Mouse (Mus musculus): ENCODE measurements around the gene Plekha5.
"Not testable (repeated sequence)": the region's sequence is repeated elsewhere in the genome, so short reads cannot be mapped to it uniquely, and the experiment has no call there.

Gene Plekha5

GRCm38 (mm10) chr6:140533606-140534005, 109.8 kb downstream of the Plekha5 start:
- DNase-seq = no peak

GRCm38 (mm10) chr6:140535504-140535903, 111.7 kb downstream of the Plekha5 start:
- DNase-seq = no peak

GRCm38 (mm10) chr6:140541919-140542318, 118.1 kb downstream of the Plekha5 start:
- DNase-seq = no peak

GRCm38 (mm10) chr6:140543005-140543794, 119.3 kb downstream of the Plekha5 start:
- no peak for DNase-seq

- DNase-seq = no peak
Observed at GRCm38 (mm10) chr6:140546095-140546494, 122.2 kb downstream of the Plekha5 start.

- no peak for DNase-seq
Observed at GRCm38 (mm10) chr6:140546648-140547201, 122.9 kb downstream of the Plekha5 start.

- no peak for DNase-seq
Observed at GRCm38 (mm10) chr6:140547203-140547944, 123.5 kb downstream of the Plekha5 start.

- no peak for DNase-seq
Observed at GRCm38 (mm10) chr6:140548082-140548769, 124.4 kb downstream of the Plekha5 start.

- peak; percentile 32 to 42 for DNase-seq
Observed at GRCm38 (mm10) chr6:140550741-140551140, 126.9 kb downstream of the Plekha5 start.

GRCm38 (mm10) chr6:140554261-140554660, 130.4 kb downstream of the Plekha5 start:
- peak; percentile 29 to 40 for DNase-seq

- no peak for DNase-seq
Observed at GRCm38 (mm10) chr6:140559411-140559810, 135.6 kb downstream of the Plekha5 start.

- no peak for DNase-seq
Observed at GRCm38 (mm10) chr6:140561151-140561916, 137.5 kb downstream of the Plekha5 start.

GRCm38 (mm10) chr6:140561917-140562590, 138.2 kb downstream of the Plekha5 start:
- no peak for DNase-seq

- no peak for DNase-seq
Observed at GRCm38 (mm10) chr6:140567199-140567598, 143.3 kb downstream of the Plekha5 start.

GRCm38 (mm10) chr6:140567897-140568296, 144.0 kb downstream of the Plekha5 start:
- DNase-seq = no peak

GRCm38 (mm10) chr6:140570152-140570551, 146.3 kb downstream of the Plekha5 start:
- DNase-seq = peak; percentile 22 to 27

GRCm38 (mm10) chr6:140574943-140575342, 151.1 kb downstream of the Plekha5 start:
- DNase-seq = no peak

- DNase-seq = no peak
Observed at GRCm38 (mm10) chr6:140576133-140576532, 152.3 kb downstream of the Plekha5 start.

GRCm38 (mm10) chr6:140576961-140577821, 153.3 kb downstream of the Plekha5 start:
- no peak for DNase-seq

GRCm38 (mm10) chr6:140577822-140578170, 153.9 kb downstream of the Plekha5 start:
- no peak for DNase-seq

- not testable (repeated sequence) for DNase-seq
Observed at GRCm38 (mm10) chr6:140578985-140579384, 155.1 kb downstream of the Plekha5 start.
